Mouse (Mus musculus) spleen, postnatal 4 days (tissue): ENCODE measurements around the gene Slc22a14.

Experiments
- DNase-seq, 2 experiments: peaks; one replicate each; pipeline ENCODE4 v3.0.0; 2022; ENCODE audit warnings: low spot score in 2 of 2

Slc22a14 gene

DNA sequence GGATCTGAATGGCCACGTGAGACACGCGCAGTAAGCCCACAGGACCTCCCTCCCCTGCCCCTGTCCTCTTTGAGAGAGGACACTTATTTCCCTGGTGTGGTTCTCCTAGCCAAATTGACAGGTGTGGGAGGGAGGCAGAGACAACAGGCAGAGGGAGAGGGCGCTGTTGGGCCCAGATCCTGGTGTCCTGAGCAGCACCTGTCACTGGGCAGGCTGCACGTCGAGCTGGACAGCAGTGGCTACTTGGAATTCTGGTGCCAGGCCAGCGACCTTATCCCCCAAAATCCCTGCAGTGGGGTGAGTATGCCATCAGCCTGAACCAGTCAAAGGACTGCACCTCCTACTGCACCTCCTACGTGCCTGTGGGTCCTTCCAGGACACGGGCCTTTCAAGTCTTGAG is 222.0 kb downstream of the Slc22a14 start:
- DNase-seq: no peak

DNA sequence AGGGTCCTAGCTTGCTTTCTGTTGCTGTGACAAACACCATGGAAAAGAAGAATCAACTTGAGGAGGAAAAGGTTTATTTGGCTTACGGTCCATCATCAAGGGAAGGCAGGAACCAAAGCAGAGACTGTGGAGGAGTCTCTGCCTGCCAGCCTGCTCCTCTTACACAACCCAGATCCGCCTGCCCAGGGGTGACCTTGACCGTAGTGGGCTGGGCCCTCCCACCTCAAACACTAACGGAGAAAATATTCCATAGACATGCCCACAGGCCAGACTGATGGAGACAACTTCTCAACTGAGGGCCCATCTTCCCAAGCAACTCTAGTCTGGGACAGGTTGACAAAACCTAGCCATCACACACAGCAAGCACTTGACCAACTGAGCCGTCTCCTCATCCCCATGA is 223.3 kb downstream of the Slc22a14 start:
- no peak for DNase-seq

DNA sequence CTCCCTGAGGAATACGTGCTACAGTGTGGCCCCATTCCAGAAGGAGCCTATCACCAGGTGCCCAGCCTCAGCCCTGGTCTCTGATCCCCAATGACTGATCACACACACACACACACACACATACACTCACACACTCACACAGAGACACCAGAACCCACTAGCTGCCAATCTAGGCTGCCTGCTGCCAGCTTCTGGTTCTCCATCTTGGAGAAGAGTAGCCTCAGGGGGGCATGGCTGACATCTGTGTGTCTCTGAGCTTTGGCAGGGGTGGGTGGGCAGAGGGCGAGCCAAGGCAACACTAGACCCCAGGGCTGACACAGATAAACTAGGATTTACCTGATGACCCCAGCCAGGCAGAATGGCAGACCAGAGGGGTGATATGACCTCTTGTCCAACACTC is 226.5 kb downstream of the Slc22a14 start:
- no peak for DNase-seq

DNA sequence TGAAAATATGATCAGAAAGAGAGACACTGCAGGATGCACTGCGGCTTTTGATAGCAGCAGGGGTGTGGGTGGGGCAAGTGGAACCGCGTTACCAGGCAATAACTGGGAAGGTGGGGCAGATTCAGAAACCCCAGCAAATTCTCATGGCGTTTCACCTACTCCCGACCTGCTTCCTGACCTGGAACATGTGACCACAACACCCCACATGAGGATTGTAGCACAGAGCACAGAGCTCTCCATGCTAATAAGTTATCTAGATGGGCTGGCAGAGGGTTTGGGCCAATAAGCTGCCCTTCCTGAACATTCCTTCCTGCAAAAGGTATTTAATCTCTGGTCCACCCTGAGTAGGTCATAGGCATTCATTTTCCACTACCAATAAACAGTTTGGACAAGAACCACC is 234.7 kb downstream of the Slc22a14 start:
- DNase-seq: no peak

DNA sequence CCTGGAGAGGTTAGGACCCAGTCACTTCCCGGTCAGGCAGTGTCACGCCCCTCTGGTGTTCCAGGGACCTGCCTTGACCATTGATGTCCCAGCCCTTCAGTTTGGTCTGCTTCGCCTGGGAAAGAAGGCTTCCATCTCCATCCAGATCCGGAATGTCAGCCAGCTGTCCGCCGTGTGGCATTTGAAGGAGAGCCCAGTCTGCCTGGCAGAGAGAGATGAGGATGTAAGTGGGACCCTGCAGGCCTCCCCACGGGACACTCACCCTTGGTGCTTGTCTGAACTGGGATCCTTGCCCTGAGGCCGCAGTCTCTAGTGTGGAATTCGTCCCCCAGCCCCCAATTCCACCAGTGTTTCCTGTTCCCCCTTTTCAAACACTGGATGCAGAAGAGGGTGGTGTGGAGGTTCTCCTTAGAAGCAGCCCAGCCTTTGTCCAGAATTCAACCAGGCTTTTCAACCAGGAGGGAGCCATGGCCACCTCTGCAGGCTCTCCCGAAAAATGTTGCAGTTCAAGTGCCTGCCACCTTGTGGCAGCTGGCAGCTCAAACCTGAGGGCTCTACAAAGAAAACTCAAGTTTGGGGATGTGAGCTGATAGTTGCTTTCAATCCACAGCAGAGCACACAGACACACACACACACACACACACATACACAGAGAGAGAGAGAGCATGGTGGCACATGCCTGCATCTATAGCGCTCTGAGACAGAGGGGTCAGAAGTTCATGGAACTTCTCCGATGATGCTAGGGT is 236.7 kb downstream of the Slc22a14 start:
- no peak for DNase-seq

GRCm38 (mm10) chr9:119122596-119123369 is 242.6 kb downstream of the Slc22a14 start:
- DNase-seq: no peak

DNA sequence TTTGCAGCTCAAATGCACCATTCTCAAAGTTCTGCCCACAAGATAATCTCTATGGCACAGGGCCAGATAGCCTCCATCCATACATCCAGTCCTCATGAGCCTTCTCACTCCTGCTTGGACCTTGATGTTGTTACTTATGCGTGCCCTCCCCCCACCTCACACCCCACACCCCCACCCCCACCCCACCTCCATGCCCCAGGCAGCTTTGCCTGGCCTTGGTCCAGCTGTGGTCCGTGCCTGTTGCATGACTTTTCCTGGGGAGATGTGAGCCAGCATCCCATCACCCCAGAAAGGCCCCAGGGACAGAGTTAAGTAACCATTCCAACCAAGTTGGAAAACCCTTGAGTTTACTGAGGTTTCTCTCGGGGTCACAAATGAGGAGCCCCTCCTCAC is 245.2 kb downstream of the Slc22a14 start:
- DNase-seq: no peak
